Mouse (Mus musculus) kidney, adult 9 months (tissue): ENCODE measurements around the gene Defb43.

Source experiments
- DNase-seq: peaks from one replicate; pipeline ENCODE4 v3.0.0; 2022

Defb43 gene

GRCm38 (mm10) chr14:63011471-63011870 is at the start of gene Defb43:
Gene Defb43 (plus strand): TSS chr14:63011771.
- DNase-seq = no peak

- DNase-seq = no peak
These were observed 47.9 kb upstream of the Defb43 start for GRCm38 (mm10) chr14:62963632-62964031.

GRCm38 (mm10) chr14:62965342-62965741 is 46.2 kb upstream of the Defb43 start:
- no peak for DNase-seq

GRCm38 (mm10) chr14:62965811-62966520 is 45.6 kb upstream of the Defb43 start:
- peak; percentile 13 for DNase-seq

- peak; percentile 70 for DNase-seq
These were observed 36.5 kb upstream of the Defb43 start for GRCm38 (mm10) chr14:62975046-62975445.

- no peak for DNase-seq
These were observed 31.8 kb upstream of the Defb43 start for GRCm38 (mm10) chr14:62979815-62980214.

- no peak for DNase-seq
These were observed 27.2 kb upstream of the Defb43 start, which contains the start of gene Defb48 for GRCm38 (mm10) chr14:62984410-62984809. Gene Defb48 (minus strand): TSS chr14:62984510.

GRCm38 (mm10) chr14:62991271-62991670 is 20.3 kb upstream of the Defb43 start:
- DNase-seq = no peak

GRCm38 (mm10) chr14:62991849-62992510 is 19.6 kb upstream of the Defb43 start:
- DNase-seq = no peak

GRCm38 (mm10) chr14:62997777-62998176 is 13.8 kb upstream of the Defb43 start, which contains the start of gene Defb47:
Gene Defb47 (plus strand): TSS chr14:62998077.
- DNase-seq = no peak

GRCm38 (mm10) chr14:62998977-62999376 is 12.6 kb upstream of the Defb43 start:
- DNase-seq = no peak

- DNase-seq = peak; percentile 2
These were observed 9.0 kb upstream of the Defb43 start for GRCm38 (mm10) chr14:63002588-63002987.

- no peak for DNase-seq
These were observed 1.5 kb downstream of the Defb43 start for GRCm38 (mm10) chr14:63013082-63013481.

GRCm38 (mm10) chr14:63014667-63015066 is 3.1 kb downstream of the Defb43 start:
- no peak for DNase-seq

GRCm38 (mm10) chr14:63020524-63021156 is 9.1 kb downstream of the Defb43 start:
- no peak for DNase-seq

GRCm38 (mm10) chr14:63046691-63047090 is 35.1 kb downstream of the Defb43 start, which contains the start of gene Defb42:
Gene Defb42 (plus strand): TSS chr14:63046991.
- no peak for DNase-seq

GRCm38 (mm10) chr14:63049910-63050370 is 38.4 kb downstream of the Defb43 start, which contains the start of gene Defb30:
Gene Defb30 (minus strand): TSS chr14:63049960.
- no peak for DNase-seq

- peak; percentile 56 for DNase-seq
These were observed 39.2 kb downstream of the Defb43 start for GRCm38 (mm10) chr14:63050769-63051168.

GRCm38 (mm10) chr14:63054729-63055128 is 43.2 kb downstream of the Defb43 start:
- no peak for DNase-seq

- no peak for DNase-seq
These were observed 48.8 kb downstream of the Defb43 start for GRCm38 (mm10) chr14:63060361-63060760.

GRCm38 (mm10) chr14:63062184-63062583 is 50.6 kb downstream of the Defb43 start:
- DNase-seq = no peak

- DNase-seq = peak; percentile 42
These were observed 53.8 kb downstream of the Defb43 start for GRCm38 (mm10) chr14:63065391-63065790.

GRCm38 (mm10) chr14:63066630-63067310 is 55.2 kb downstream of the Defb43 start:
- DNase-seq = peak; percentile 65
